Mouse (Mus musculus) thymus, postnatal 0 days (tissue): ENCODE measurements around the gene Tas2r122. TPM values are rescaled to one million over a fixed set of nuclear protein-coding genes. Genes with fewer than 3 reads are reported as not detected.
"Not testable (repeated sequence)": the region's sequence is repeated elsewhere in the genome, so short reads cannot be mapped to it uniquely, and the experiment has no call there.

ENCODE experiments used
- DNase-seq: peaks from one replicate; pipeline ENCODE4 v3.0.0-alpha.2; 2015; ENCODE audit warnings: low spot score
- polyA plus RNA-seq: library from polyadenylated mRNA; unstranded; fragments of >200 nt; fragmentation: Nextera tagmentation; extraction: Ambion mirVana; gene quantifications from 2 replicates; pipeline ENCODE4 v1.2.1, GENCODE M21; 2015

Gene Tas2r122
- polyA plus RNA-seq, result not detected in 2 replicates

GRCm38 (mm10) chr6:132711828-132712227 lies at the start of gene Tas2r122:
Tas2r122 (minus strand) TSS chr6:132711928.
- no peak for DNase-seq

GRCm38 (mm10) chr6:132754430-132754829 lies 42.7 kb upstream of the Tas2r122 start, which contains the start of gene Tas2r124:
Tas2r124 (plus strand) TSS chr6:132754730.
- no peak for DNase-seq

DNA sequence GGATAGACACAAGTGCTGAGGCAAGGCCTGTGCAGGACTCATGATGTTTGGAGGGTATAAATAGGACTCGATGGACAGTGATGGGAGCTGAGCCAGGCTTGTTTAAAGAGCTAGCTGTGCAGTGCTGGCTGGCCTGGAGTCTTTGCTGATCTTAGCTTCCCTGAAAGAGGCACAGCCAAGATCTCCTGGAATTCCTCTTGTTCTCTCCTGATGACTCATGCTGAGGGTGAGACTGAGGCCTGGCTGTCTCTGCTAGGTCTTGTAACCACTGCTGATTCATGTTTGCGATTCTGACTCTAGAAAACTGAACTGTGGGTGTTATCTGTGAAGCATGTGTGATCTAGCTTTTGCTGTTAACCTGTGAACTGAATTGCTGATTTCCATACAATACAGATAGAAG lies 38.5 kb upstream of the Tas2r122 start:
- no peak for DNase-seq

GRCm38 (mm10) chr6:132737935-132738334 lies 26.2 kb upstream of the Tas2r122 start, which contains the start of gene Tas2r115:
Tas2r115 (minus strand) TSS chr6:132738035.
- no peak for DNase-seq

DNA sequence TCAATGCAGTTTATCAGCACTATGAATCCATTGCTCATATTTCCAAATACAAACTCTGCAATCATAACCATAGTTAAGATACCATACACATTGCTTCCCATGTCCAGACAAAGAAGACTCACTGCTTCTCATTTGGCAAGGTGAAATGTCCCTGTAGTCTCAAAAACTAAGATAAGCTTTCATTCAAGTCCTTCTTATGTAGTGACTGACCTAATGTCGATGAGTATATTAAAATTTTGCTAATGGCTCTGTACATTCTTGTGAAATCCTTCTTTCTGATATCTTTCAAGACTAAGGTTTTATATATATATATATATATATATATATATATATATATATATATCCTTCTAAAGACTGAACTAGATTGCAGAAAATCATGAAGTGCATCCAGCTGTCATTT lies 10.8 kb downstream of the Tas2r122 start, which contains the start of gene Tas2r121:
Tas2r121 (minus strand) TSS at position 101 of the 400 bp plus-strand sequence.
- no peak for DNase-seq

DNA sequence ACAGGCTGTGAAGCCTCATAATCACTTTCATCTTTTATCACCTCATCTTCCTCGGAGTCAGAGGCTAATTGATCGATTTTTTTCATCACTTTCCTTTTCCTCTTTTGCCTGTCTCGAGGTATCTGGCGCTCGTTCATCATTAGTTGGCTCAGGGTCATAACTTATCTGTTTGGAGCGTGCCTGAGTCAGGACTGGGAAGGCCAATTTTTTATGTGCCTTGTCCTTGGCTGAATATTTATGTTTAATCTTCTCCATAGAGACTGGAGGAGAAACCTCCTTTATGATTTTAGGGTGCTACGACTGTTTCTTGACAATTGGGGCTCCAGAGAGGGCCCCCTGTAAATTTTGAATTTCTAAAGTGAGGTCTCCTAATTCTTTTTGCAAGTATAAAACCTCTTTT lies 20.1 kb downstream of the Tas2r122 start:
- DNase-seq, result not testable (repeated sequence)

Other genes with a start within 250 kb of the Tas2r122 start
- gene Prh1, start 142.1 kb downstream of the Tas2r122 start, polyA plus RNA-seq, result not detected in 2 replicates
- not detected in 2 replicates for gene Prp2, start 116.0 kb downstream of the Tas2r122 start, polyA plus RNA-seq
- gene A630073D07Rik, start 60.4 kb downstream of the Tas2r122 start, polyA plus RNA-seq, result not detected in 2 replicates
- not detected in 2 replicates for gene Tas2r120, start 55.0 kb downstream of the Tas2r122 start, polyA plus RNA-seq
- gene Tas2r121, start 10.9 kb downstream of the Tas2r122 start, polyA plus RNA-seq, result not detected in 2 replicates
- not detected in 2 replicates for gene Tas2r115, start 26.1 kb upstream of the Tas2r122 start, polyA plus RNA-seq
- gene Tas2r124, start 42.8 kb upstream of the Tas2r122 start, polyA plus RNA-seq, result not detected in 2 replicates
- gene Tas2r102, start 50.2 kb upstream of the Tas2r122 start, polyA plus RNA-seq, result not detected in 2 replicates
- not detected in 2 replicates for gene Tas2r136, start 66.2 kb upstream of the Tas2r122 start, polyA plus RNA-seq
- not detected in 2 replicates for gene Tas2r117, start 90.9 kb upstream of the Tas2r122 start, polyA plus RNA-seq
- gene Tas2r123, start 135.2 kb upstream of the Tas2r122 start, polyA plus RNA-seq, result not detected in 2 replicates
- not detected in 2 replicates for gene Tas2r116, start 143.5 kb upstream of the Tas2r122 start, polyA plus RNA-seq
- gene Tas2r110, start 156.1 kb upstream of the Tas2r122 start, polyA plus RNA-seq, result not detected in 2 replicates
- not detected in 2 replicates for gene Tas2r113, start 181.1 kb upstream of the Tas2r122 start, polyA plus RNA-seq
- not detected in 2 replicates for gene Tas2r125, start 197.7 kb upstream of the Tas2r122 start, polyA plus RNA-seq
- gene Tas2r129, start 239.2 kb upstream of the Tas2r122 start, polyA plus RNA-seq, result 0.14 TPM in 1 of 2 replicates, not detected in the other
- not detected in 2 replicates for gene Tas2r131, start 246.0 kb upstream of the Tas2r122 start, polyA plus RNA-seq